Mouse (Mus musculus) lung, embryonic 14.5 days (tissue): Measurements from ENCODE around the gene Ube2n. TPM values are rescaled to one million over a fixed set of nuclear protein-coding genes. Genes with fewer than 3 reads are reported as not detected.
A peak's percentile ranks its signal among the peaks of the same experiment; 100 is the strongest.

Source experiments
- ATAC-seq: fragments of 200-750 bp; cut with Nextera tagmentation; 2 replicates; pipeline ENCODE4 v1.8.0; 2017; ENCODE audit warnings: mild to moderate bottlenecking, moderate TSS enrichment, moderate library complexity; ENCODE audit not compliant: insufficient read depth
- DNase-seq: peaks from one replicate; pipeline ENCODE4 v3.0.0-alpha.2; 2015
- H3K27ac ChIP-seq: fragments of 300-500 bp; sonication (generic); 2 replicates; pipeline ENCODE4 v1.5.1; 2014; ENCODE audit warnings: low read depth, mild to moderate bottlenecking, moderate library complexity
- H3K27me3 ChIP-seq: fragments of 300-500 bp; sonication (generic); 2 replicates; pipeline ENCODE4 v1.6.1; 2014; ENCODE audit warnings: low read length, control low read depth; ENCODE audit not compliant: insufficient read depth
- H3K36me3 ChIP-seq: fragments of 300-500 bp; sonication (generic); 2 replicates; pipeline ENCODE4 v1.6.1; 2014; ENCODE audit warnings: control low read depth; ENCODE audit not compliant: insufficient read depth
- H3K4me1 ChIP-seq: fragments of 300-500 bp; sonication (generic); 2 replicates; pipeline ENCODE4 v1.6.1; 2014; ENCODE audit warnings: antibody characterized with exemption, control low read depth; ENCODE audit not compliant: insufficient read depth
- H3K4me2 ChIP-seq: fragments of 300-500 bp; sonication (generic); 2 replicates; pipeline ENCODE4 v1.6.1; 2014; ENCODE audit warnings: mild to moderate bottlenecking
- H3K4me3 ChIP-seq: fragments of 300-500 bp; sonication (generic); 2 replicates; pipeline ENCODE4 v1.5.1; 2014; ENCODE audit warnings: low read depth, low read length
- H3K9ac ChIP-seq: fragments of 300-500 bp; sonication (generic); 2 replicates; pipeline ENCODE4 v1.6.1; 2014
- H3K9me3 ChIP-seq: fragments of 300-500 bp; sonication (generic); 2 replicates; pipeline ENCODE4 v1.6.1; 2016; ENCODE audit warnings: low read depth, low read length, control low read depth
- CTCF ChIP-seq: IDR thresholded peaks from 2 replicates; pipeline ENCODE4 v1.5.1; 2016; ENCODE audit warnings: antibody characterized with exemption, low read depth
- WGBS: fragments of 180-500 bp; shearing (Covaris S2); extraction: QIAGEN DNeasy Blood & Tissue Kit; methylation state at CpG from one replicate; pipeline ENCODE4 v1.1.7; 2014; 5-methylcytosine and 5-hydroxymethylcytosine counted together
- polyA plus RNA-seq: library from polyadenylated mRNA; unstranded; fragments of >200 nt; fragmentation: Nextera tagmentation; extraction: Ambion mirVana; gene quantifications from 2 replicates; pipeline ENCODE4 v1.2.1, GENCODE M21; 2014

Ube2n gene
- polyA plus RNA-seq, 1 experiment from 2014 or later, result 425 TPM

DNA sequence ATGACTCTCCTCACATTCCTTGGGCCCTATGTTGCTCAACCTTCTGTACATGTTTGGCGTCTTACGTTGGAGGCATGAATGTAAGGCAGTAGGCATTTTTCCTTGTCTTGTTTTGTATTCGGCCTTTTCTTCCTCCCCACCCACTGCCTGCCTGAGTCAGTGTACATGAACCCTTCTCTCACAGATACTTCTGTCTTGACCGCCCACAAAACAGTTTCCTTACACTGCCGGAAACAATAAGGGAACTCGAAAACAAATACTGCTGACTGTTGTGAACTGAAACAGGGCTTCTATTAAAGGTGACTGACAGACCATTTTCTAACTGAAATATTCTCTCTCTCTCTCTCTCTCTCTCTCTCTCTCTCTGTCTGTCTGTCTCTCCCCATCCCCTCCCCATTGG lies 6.2 kb upstream of the Ube2n start:
- ATAC-seq, result no peak
- H3K9ac ChIP-seq, result no peak overlapping the region

DNA sequence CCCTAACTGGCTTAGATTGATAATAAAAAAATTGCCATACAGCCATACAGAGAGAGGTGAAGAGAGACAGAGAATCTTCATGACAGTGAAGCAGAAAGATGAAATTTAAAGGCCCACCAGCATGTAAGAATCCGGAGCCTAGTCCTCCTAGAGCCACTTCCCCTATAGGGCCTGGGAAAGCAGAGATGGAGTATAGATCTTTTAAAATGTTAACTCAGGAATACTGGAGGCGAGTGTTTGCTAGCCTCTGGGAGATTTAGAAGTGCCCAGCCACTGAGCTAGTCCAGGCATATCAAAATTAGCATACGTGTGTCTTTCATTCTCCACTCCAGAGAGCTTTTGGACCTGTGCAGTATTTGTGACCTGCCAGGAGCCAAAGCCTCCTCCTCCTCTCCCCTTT lies 5.7 kb upstream of the Ube2n start:
- Histone ChIP-seq H3K4me3 (no peak overlapping the region), H3K4me2 (no peak overlapping the region), H3K9me3 (no peaks in the 10 kb centered on the region), H3K36me3 (no peaks in the 10 kb centered on the region), H3K9ac (no peak overlapping the region), H3K4me1 (no peaks in the 10 kb centered on the region), H3K27me3 (no peaks in the 10 kb centered on the region), H3K27ac (no peak overlapping the region)
- DNase-seq (no peak), ATAC-seq (no peak)
- 65% methylated on average over 3 of the region's 3 CpGs for WGBS
- TF ChIP-seq CTCF, result no peak

More for the DNA sequence above, 6.2 kb upstream of the Ube2n start:
- H3K9me3 ChIP-seq, result no peaks in the 10 kb centered on the region
- H3K27me3 ChIP-seq, result no peaks in the 10 kb centered on the region
- 74% methylated on average over 6 of the region's 6 CpGs for WGBS
- H3K36me3 ChIP-seq, result no peaks in the 10 kb centered on the region
- no peak overlapping the region for H3K27ac ChIP-seq
- TF ChIP-seq CTCF, result no peak
- no peak overlapping the region for H3K4me3 ChIP-seq
- H3K4me1 ChIP-seq, result no peaks in the 10 kb centered on the region
- DNase-seq, result no peak
- no peak overlapping the region for H3K4me2 ChIP-seq

DNA sequence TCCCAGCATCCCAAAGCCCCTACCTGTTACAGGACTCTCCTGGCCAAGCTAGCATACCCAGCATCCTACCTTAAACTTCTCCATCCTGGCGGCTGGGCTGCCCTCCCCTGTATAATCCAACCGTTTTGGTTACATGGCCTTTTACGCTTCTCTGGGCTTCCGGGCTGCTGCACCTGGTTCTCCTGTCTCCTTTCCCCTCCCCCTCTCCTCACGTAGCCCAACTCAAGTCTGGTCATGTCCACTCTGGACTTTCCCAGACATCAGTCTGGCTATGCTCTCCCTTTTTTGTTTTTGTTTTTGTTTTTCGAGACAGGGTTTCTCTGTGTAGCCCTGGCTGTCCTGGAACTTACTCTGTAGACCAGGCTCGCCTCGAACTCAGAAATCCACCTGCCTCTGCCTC lies 2.3 kb upstream of the Ube2n start:
- H3K9ac ChIP-seq, result no peak overlapping the region
- H3K9me3 ChIP-seq, result no peaks in the 10 kb centered on the region
- ATAC-seq (no peak), DNase-seq (no peak)
- no peaks in the 10 kb centered on the region for H3K27me3 ChIP-seq
- no peak overlapping the region for H3K4me2 ChIP-seq
- H3K4me3 ChIP-seq, result no peak overlapping the region
- no peak for TF ChIP-seq CTCF
- 0 out of 2 replicates have a peak, but pooled peaks cover 3% of the 10 kb centered on the region for H3K36me3 ChIP-seq
- no peaks in the 10 kb centered on the region for H3K4me1 ChIP-seq
- WGBS, result 85% methylated on average over 8 of the region's 8 CpGs
- no peak overlapping the region for H3K27ac ChIP-seq

DNA sequence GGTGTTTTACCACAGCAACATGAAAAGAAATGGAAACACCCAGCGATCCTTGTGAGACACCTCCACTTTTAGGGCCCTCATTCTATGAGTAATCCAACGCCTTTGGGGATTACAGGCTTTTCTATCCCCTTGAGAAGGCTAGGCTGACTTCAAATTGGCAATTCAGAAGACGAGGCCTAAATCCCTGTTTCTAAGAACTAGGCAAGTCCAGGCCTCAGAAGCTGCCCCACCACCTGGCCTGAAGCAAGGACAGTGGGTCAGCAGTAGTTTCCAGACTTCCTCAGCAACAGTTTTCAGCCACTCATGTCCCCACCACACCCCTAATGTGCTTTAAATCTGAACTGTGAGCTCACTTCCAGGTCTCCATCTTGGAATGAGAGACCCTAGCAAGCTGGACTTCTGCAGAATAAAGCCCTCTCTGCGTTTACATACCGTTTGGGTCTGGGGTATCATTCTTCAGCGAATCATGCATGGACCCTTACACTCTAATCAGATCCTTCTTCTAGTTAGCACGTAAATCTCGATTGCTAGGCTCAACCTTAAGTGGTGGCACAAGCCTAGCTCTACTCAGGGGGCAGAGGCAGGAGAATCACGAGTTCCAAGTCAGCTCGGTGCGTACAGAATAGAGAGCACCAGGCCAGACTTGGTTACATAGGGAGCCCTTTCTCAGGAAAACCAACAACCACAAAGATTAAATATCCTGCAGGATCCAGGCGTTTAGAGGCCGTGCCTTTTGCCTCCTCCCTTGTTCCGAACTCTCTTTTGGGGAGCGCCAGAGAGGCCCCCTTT lies 983 bp upstream of the Ube2n start:
- H3K9me3 ChIP-seq, result no peaks in the 10 kb centered on the region
- 32% methylated on average over 15 of the region's 15 CpGs for WGBS
- peak overlapping the region; percentile 76 for H3K4me2 ChIP-seq
- peak overlapping the region; percentile 98 for H3K27ac ChIP-seq
- H3K27me3 ChIP-seq, result no peaks in the 10 kb centered on the region
- H3K4me1 ChIP-seq, result no peaks in the 10 kb centered on the region
- DNase-seq, result no peak
- peak overlapping the region; percentile 62 for H3K9ac ChIP-seq
- H3K36me3 ChIP-seq, result peaks cover 3% of the 10 kb centered on the region; the same call in 1 of the 2 replicates
- peak; percentile 9 for ATAC-seq
- peak overlapping the region; percentile 99 for H3K4me3 ChIP-seq
- TF ChIP-seq CTCF, result no peak

DNA sequence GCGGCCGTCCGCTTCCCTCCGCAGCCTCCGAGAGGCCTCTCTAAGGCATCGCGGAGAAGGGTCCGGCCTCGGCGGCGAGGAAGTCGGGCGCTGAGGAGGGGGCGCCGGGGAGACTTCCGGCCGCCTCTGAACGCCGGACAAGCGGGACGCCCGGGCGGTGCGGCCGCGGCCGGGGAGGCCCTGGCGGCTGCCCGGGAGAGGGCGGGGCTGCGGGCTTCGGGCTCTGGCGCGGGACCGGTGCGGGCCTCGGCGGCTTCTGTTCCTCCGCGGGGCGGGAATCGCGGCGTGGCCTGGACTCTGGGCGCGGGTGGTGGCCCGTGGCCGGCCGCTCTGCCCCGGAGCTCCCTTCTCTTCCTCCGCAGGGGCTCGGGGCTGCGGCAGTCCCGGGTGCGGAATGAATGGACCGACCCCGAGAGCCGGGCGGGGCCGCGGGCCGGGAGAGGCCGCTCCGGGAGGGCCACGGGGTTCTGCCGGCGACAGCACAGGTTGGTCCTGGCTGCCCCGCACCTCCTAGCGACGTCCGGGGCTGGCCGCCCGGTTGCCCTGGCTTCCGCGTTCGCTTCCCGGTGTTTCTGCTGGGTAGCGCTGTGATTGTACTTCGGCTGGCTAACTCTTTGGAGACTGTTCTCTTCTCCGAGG lies 467 bp downstream of the Ube2n start:
- Histone ChIP-seq H3K36me3 (peaks cover 7% of the 10 kb centered on the region; the same call in 1 of the 2 replicates), H3K4me1 (0 out of 2 replicates have a peak, but pooled peaks cover 2% of the 10 kb centered on the region), H3K4me3 (peak overlapping the region; percentile 99), H3K27me3 (no peaks in the 10 kb centered on the region), H3K4me2 (peak overlapping the region; percentile 76), H3K9ac (peak overlapping the region; percentile 97), H3K9me3 (no peaks in the 10 kb centered on the region), H3K27ac (peak overlapping the region; percentile 98)
- TF ChIP-seq CTCF, result no peak
- WGBS, result under 1% methylated on average over 67 of the region's 80 CpGs
- DNase-seq (peak; percentile 53), ATAC-seq (peak; percentile 70)

DNA sequence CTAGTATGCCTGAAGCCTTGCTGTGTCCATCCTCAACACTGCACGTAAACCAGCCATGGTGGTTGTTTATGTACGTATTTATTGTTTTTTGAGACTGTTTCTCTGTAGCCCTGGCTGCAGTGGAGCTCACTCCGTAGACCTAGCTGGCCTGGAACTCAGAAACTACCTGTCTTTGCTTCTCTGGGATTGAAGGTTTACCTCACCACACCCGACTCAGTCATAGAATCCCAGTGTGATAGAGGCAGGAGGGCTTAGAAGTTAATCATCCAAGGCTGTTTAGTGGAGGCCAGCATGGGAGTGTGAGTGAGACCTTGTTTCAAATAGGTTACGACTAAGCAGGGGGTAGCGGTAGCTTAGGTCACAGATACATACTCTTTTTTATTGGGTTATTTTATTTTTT lies 2.7 kb downstream of the Ube2n start:
- DNase-seq, result no peak
- H3K4me2 ChIP-seq, result no peak overlapping the region
- no peak overlapping the region for H3K27ac ChIP-seq
- H3K36me3 ChIP-seq, result peaks cover 13% of the 10 kb centered on the region; the same call in 1 of the 2 replicates
- H3K9ac ChIP-seq, result no peak overlapping the region
- no peak for ATAC-seq
- H3K9me3 ChIP-seq, result no peaks in the 10 kb centered on the region
- H3K4me3 ChIP-seq, result no peak overlapping the region
- 92% methylated on average over 6 of the region's 6 CpGs for WGBS
- no peak for TF ChIP-seq CTCF
- H3K27me3 ChIP-seq, result no peaks in the 10 kb centered on the region
- H3K4me1 ChIP-seq, result 0 out of 2 replicates have a peak, but pooled peaks cover 2% of the 10 kb centered on the region

DNA sequence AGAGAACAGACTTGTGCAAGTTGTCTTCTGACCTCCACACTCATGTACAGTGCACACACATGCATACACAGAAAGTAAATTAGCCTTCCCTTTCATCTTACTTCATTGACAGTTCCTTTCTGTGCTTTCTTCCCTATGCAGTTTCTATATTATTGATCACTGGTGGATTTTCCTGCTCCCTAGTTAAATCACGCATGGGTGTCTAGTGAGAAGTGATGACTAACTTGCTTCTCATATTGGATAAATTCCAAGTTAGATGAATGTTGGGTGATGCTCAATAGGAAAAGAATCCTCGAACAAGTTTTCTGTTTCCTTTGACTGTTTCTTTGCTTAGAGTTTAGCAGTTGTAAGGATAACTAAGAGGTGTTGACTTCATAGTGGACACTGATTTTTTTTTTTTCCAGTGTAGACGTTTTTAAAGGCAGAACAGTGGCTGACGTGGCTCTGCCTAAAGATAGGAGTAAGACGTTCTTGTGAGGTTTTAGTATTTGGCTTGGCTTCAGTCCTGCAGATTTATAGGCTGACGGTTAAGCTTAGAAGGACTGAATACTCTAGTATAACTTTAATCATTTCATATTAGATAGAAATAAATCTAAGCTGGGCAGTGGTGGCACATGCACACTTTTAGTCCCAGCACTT lies 10.2 kb downstream of the Ube2n start:
- TF ChIP-seq CTCF, result no peak
- H3K9me3 ChIP-seq, result no peaks in the 10 kb centered on the region
- H3K4me1 ChIP-seq, result peaks cover 6% of the 10 kb centered on the region; the same call in 1 of the 2 replicates
- no peak overlapping the region; the same call in 1 of the 2 replicates for H3K27ac ChIP-seq
- H3K9ac ChIP-seq, result no peak overlapping the region
- no peak overlapping the region for H3K4me2 ChIP-seq
- H3K27me3 ChIP-seq, result no peaks in the 10 kb centered on the region
- 47% methylated on average over 6 of the region's 6 CpGs for WGBS
- no peak overlapping the region for H3K4me3 ChIP-seq
- DNase-seq (no peak), ATAC-seq (no peak)
- H3K36me3 ChIP-seq, result 0 out of 2 replicates have a peak, but pooled peaks cover 6% of the 10 kb centered on the region
